Mouse (Mus musculus): ENCODE measurements around the gene Cacna1b. TPM values are rescaled to one million over a fixed set of nuclear protein-coding genes. Genes with fewer than 3 reads are reported as not detected.
A peak's percentile ranks its signal among the peaks of the same experiment; 100 is the strongest.

The Cacna1b gene
- polyA plus RNA-seq, 1 experiment from 2014 or later, result 0.63 TPM

DNA sequence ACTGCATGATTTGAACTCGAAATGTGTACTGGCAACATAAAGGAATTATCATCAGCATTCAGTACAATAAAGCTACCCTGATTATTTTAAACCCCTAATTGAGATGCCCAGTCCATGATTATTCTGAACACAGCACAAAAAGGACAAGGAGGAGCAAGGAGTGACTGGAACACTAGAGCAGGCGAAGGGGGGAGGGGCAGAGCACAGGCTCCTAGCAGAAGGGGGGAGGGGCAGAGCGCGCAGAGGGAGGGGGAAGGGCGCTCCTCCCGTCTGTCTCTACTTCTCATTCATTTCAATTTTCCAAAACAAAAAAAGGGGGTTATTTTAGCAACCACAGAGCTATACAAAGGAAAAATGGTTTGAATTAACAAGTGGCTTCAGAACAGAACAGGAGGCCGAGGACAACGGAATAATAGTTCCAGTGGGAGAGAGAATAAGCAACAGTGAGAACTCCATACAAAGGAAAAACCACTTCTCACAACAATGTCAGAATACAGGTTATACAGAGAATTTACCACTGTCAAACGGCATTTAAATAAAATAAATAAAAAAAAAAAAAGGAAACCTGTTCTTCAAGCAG lies 98.2 kb downstream of the Cacna1b start:
- no peak overlapping the region for H3K9ac ChIP-seq (ENCODE audit: low read length)
- no peak for ATAC-seq (ENCODE audit: insufficient number of reproducible peaks, low FRiP score, low TSS enrichment, low read depth)
- WGBS, result 34% methylated on average over 9 of the region's 9 CpGs
- no peaks in the 10 kb centered on the region for H3K9me3 ChIP-seq (ENCODE audit: control insufficient read depth, low read length)
- no peaks in the 10 kb centered on the region for H3K27me3 ChIP-seq (ENCODE audit: control insufficient read depth, insufficient read depth, low read length)
- no peaks in the 10 kb centered on the region for H3K36me3 ChIP-seq (ENCODE audit: control insufficient read depth, insufficient read depth, low read length)
- H3K27ac ChIP-seq (replicated peaks; ENCODE audit: low read depth, low read length), result no peak overlapping the region
- no peaks in the 10 kb centered on the region for H3K4me1 ChIP-seq (ENCODE audit: control insufficient read depth, insufficient read depth, low read length)
- H3K4me3 ChIP-seq (ENCODE audit: low read depth, low read length), result no peak overlapping the region
- peak; percentile 51 for DNase-seq (ENCODE audit: low spot score)
- no peak overlapping the region for H3K4me2 ChIP-seq (ENCODE audit: low read depth, severe bottlenecking)

DNA sequence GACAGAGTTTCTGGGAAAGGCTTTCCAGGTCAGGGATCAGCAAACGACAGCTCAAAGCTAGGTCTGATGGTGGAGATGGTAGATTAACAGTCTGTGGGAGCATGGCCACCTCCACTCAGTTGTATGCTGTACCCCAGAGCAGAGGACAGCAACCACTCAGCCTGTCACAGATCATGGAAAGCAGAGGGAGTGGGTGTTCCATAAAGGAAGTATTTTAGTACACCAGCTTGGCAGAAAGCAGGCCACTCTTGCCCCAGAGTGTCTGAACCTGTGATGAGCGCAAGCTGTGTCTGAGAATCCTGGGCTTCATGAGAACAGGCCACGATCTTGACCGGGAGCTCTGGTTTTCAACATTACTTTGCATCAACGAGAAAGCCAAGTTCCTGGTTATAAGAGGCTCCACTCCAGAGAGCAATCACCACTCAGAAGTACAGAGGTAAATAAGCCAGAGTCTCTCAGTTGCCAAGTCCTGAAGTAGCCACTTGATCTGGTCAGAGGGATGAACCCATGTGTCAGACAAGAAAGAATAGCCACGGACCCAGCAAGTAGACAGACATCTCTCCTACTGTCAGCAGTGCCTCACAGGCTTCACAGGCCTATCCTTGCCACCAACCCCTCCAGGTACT lies 103.7 kb downstream of the Cacna1b start:
- Histone ChIP-seq H3K9ac (ENCODE audit: low read length) (no peak overlapping the region), H3K4me1 (ENCODE audit: control insufficient read depth, insufficient read depth, low read length) (no peaks in the 10 kb centered on the region), H3K9me3 (ENCODE audit: control insufficient read depth, low read length) (no peaks in the 10 kb centered on the region), H3K36me3 (ENCODE audit: control insufficient read depth, insufficient read depth, low read length) (no peaks in the 10 kb centered on the region), H3K27ac (replicated peaks; ENCODE audit: low read depth, low read length) (no peak overlapping the region), H3K4me3 (ENCODE audit: low read depth, low read length) (no peak overlapping the region), H3K27me3 (ENCODE audit: control insufficient read depth, insufficient read depth, low read length) (no peaks in the 10 kb centered on the region), H3K4me2 (ENCODE audit: low read depth, severe bottlenecking) (no peak overlapping the region)
- 81% methylated on average over 6 of the region's 6 CpGs for WGBS
- no peak for DNase-seq (ENCODE audit: low spot score)
- no peak for ATAC-seq (ENCODE audit: insufficient number of reproducible peaks, low FRiP score, low TSS enrichment, low read depth)

GRCm38 (mm10) chr2:24648503-24648902 lies 114.4 kb downstream of the Cacna1b start:
- H3K27me3 ChIP-seq (ENCODE audit: control insufficient read depth, insufficient read depth, low read length), result no peaks in the 10 kb centered on the region
- peak; percentile 28 for DNase-seq (ENCODE audit: low spot score)
- WGBS, result 50% methylated on average over 6 of the region's 6 CpGs
- no peaks in the 10 kb centered on the region for H3K9me3 ChIP-seq (ENCODE audit: control insufficient read depth, low read length)
- H3K4me3 ChIP-seq (ENCODE audit: low read depth, low read length), result no peak overlapping the region
- H3K36me3 ChIP-seq (ENCODE audit: control insufficient read depth, insufficient read depth, low read length), result no peaks in the 10 kb centered on the region
- H3K4me1 ChIP-seq (ENCODE audit: control insufficient read depth, insufficient read depth, low read length), result peaks cover 2% of the 10 kb centered on the region; the same call in 1 of the 2 replicates
- H3K27ac ChIP-seq (replicated peaks; ENCODE audit: low read depth, low read length), result no peak overlapping the region
- no peak overlapping the region for H3K9ac ChIP-seq (ENCODE audit: low read length)
- no peak overlapping the region for H3K4me2 ChIP-seq (ENCODE audit: low read depth, severe bottlenecking)
- no peak for ATAC-seq (ENCODE audit: insufficient number of reproducible peaks, low FRiP score, low TSS enrichment, low read depth)

DNA sequence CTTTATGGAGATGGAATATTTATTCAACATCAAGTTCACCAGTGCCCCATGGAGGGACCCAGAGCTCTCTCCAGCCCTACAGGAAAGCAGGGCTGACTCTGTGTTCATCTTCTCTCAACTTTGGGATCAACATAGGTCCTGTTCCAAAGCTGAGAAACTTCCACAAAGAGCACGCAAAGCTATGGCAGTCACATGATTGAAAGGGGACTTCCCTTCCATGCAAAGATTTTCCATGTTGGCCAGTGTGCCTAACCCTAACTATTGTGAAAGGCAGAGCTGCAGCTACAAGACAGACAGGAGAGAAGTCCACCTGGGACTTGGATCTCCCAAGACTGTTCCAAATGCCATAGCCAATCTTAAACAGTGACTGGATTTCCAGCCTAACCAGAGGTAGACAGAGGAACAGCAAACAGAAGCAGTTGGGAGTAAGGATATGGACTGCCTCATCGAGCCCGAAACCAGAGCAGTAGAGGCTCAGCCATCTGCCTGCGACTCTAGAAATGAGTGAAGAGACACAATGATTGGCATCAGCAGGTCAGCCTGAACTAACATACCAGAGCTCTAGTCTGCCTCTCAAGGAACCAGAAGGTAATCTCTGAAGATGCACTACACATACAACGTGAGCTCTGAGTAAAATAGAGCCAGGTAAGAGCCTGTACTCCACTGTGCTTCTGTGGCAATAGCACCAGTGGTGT lies 116.4 kb downstream of the Cacna1b start:
- DNase-seq (ENCODE audit: low spot score) (no peak), ATAC-seq (ENCODE audit: insufficient number of reproducible peaks, low FRiP score, low TSS enrichment, low read depth) (no peak)
- 92% methylated on average over 5 of the region's 5 CpGs for WGBS
- Histone ChIP-seq H3K4me1 (ENCODE audit: control insufficient read depth, insufficient read depth, low read length) (peaks cover 2% of the 10 kb centered on the region; the same call in 1 of the 2 replicates), H3K27me3 (ENCODE audit: control insufficient read depth, insufficient read depth, low read length) (no peaks in the 10 kb centered on the region), H3K36me3 (ENCODE audit: control insufficient read depth, insufficient read depth, low read length) (no peaks in the 10 kb centered on the region), H3K4me3 (ENCODE audit: low read depth, low read length) (no peak overlapping the region), H3K9ac (ENCODE audit: low read length) (no peak overlapping the region), H3K9me3 (ENCODE audit: control insufficient read depth, low read length) (no peaks in the 10 kb centered on the region), H3K4me2 (ENCODE audit: low read depth, severe bottlenecking) (no peak overlapping the region), H3K27ac (replicated peaks; ENCODE audit: low read depth, low read length) (no peak overlapping the region)

DNA sequence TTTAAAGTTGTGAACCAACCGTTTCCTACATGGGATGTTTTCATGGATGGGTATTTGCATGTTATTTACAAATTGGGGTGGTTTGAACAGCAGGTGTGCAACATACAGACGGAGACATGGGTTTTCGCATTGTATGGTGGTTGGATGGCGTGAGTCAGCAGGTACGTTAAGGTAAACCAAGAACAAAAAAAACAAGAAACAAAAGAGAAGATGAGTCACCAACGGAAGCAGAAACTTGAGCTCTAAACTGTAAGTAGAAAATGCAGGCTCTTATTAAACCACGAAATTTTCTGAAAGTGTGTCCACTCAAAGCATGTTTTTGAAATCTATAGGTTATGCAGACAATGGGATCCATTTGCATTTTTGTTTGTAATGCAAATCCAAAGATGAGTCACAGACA lies 120.1 kb downstream of the Cacna1b start:
- Histone ChIP-seq H3K36me3 (ENCODE audit: control insufficient read depth, insufficient read depth, low read length) (no peaks in the 10 kb centered on the region), H3K4me1 (ENCODE audit: control insufficient read depth, insufficient read depth, low read length) (no peaks in the 10 kb centered on the region), H3K4me3 (ENCODE audit: low read depth, low read length) (no peak overlapping the region), H3K27ac (replicated peaks; ENCODE audit: low read depth, low read length) (no peak overlapping the region), H3K9ac (ENCODE audit: low read length) (no peak overlapping the region), H3K9me3 (ENCODE audit: control insufficient read depth, low read length) (no peaks in the 10 kb centered on the region), H3K27me3 (ENCODE audit: control insufficient read depth, insufficient read depth, low read length) (no peaks in the 10 kb centered on the region), H3K4me2 (ENCODE audit: low read depth, severe bottlenecking) (no peak overlapping the region)
- WGBS, result 86% methylated on average over 7 of the region's 7 CpGs
- ATAC-seq (ENCODE audit: insufficient number of reproducible peaks, low FRiP score, low TSS enrichment, low read depth) (no peak), DNase-seq (ENCODE audit: low spot score) (no peak)

DNA sequence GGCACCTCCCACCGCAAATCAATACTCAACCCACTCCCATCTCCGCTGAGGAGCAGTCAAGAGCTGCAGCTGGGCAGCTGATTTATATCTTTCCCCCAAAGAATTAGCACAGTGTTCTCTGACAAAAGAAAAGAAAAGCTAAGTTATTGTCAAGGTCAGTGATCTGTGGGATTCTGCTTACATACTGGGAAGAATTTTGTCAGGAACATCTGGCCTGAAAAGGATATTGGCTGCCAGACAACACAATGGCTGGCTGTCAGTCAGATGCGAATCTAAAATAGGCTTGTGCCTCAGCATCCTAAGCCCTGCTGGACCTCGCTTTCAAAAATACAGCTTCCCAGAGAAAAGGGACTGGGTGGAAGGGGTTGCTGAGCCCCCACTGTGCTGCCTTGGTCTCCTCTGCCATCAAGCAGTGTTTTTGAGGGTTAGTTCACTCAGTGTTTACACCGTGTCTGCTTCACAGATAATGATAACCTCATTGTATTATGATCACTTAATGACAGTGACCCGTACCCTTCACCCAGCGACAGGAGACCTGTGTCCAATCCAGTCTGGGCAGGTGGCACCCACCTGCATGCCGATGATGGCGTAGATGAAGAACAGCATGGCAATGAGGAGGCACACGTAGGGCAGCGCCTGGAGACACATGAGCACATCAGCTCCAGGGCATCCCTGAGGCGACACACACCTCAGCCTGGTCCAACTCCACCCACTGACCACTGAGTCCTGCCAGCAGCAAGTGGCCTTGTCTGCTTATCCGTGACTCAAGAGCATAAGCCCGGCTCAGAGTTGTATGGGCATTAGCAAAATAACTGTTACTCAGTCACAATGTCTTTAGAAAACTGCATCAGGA lies 124.6 kb downstream of the Cacna1b start:
- Histone ChIP-seq H3K4me1 (ENCODE audit: control insufficient read depth, insufficient read depth, low read length) (no peaks in the 10 kb centered on the region), H3K4me2 (ENCODE audit: low read depth, severe bottlenecking) (no peak overlapping the region), H3K27ac (replicated peaks; ENCODE audit: low read depth, low read length) (no peak overlapping the region), H3K4me3 (ENCODE audit: low read depth, low read length) (no peak overlapping the region), H3K36me3 (ENCODE audit: control insufficient read depth, insufficient read depth, low read length) (no peaks in the 10 kb centered on the region), H3K9me3 (ENCODE audit: control insufficient read depth, low read length) (no peaks in the 10 kb centered on the region), H3K9ac (ENCODE audit: low read length) (no peak overlapping the region), H3K27me3 (ENCODE audit: control insufficient read depth, insufficient read depth, low read length) (no peaks in the 10 kb centered on the region)
- 83% methylated on average over 14 of the region's 14 CpGs for WGBS
- ATAC-seq (ENCODE audit: insufficient number of reproducible peaks, low FRiP score, low TSS enrichment, low read depth), result no peak
- no peak for DNase-seq (ENCODE audit: low spot score)

- no peaks in the 10 kb centered on the region for H3K36me3 ChIP-seq (ENCODE audit: control insufficient read depth, insufficient read depth, low read length)
- H3K27me3 ChIP-seq (ENCODE audit: control insufficient read depth, insufficient read depth, low read length), result no peaks in the 10 kb centered on the region
- no peaks in the 10 kb centered on the region for H3K4me1 ChIP-seq (ENCODE audit: control insufficient read depth, insufficient read depth, low read length)
- WGBS, result 81% methylated on average over 6 of the region's 6 CpGs
- H3K9ac ChIP-seq (ENCODE audit: low read length), result no peak overlapping the region
- no peaks in the 10 kb centered on the region for H3K9me3 ChIP-seq (ENCODE audit: control insufficient read depth, low read length)
- H3K27ac ChIP-seq (replicated peaks; ENCODE audit: low read depth, low read length), result no peak overlapping the region
- ATAC-seq (ENCODE audit: insufficient number of reproducible peaks, low FRiP score, low TSS enrichment, low read depth) (no peak), DNase-seq (ENCODE audit: low spot score) (no peak)
- H3K4me3 ChIP-seq (ENCODE audit: low read depth, low read length), result no peak overlapping the region
- H3K4me2 ChIP-seq (ENCODE audit: low read depth, severe bottlenecking), result no peak overlapping the region
Measured at GRCm38 (mm10) chr2:24633645-24634044, 129.3 kb downstream of the Cacna1b start.

- 80% methylated on average over 4 of the region's 4 CpGs for WGBS
- Histone ChIP-seq H3K27me3 (ENCODE audit: control insufficient read depth, insufficient read depth, low read length) (no peaks in the 10 kb centered on the region), H3K36me3 (ENCODE audit: control insufficient read depth, insufficient read depth, low read length) (no peaks in the 10 kb centered on the region), H3K9me3 (ENCODE audit: control insufficient read depth, low read length) (no peaks in the 10 kb centered on the region), H3K9ac (ENCODE audit: low read length) (no peak overlapping the region), H3K27ac (replicated peaks; ENCODE audit: low read depth, low read length) (no peak overlapping the region), H3K4me3 (ENCODE audit: low read depth, low read length) (no peak overlapping the region), H3K4me1 (ENCODE audit: control insufficient read depth, insufficient read depth, low read length) (no peaks in the 10 kb centered on the region), H3K4me2 (ENCODE audit: low read depth, severe bottlenecking) (no peak overlapping the region)
- no peak for ATAC-seq (ENCODE audit: insufficient number of reproducible peaks, low FRiP score, low TSS enrichment, low read depth)
- DNase-seq (ENCODE audit: low spot score), result no peak
Measured at GRCm38 (mm10) chr2:24617141-24617540, 145.8 kb downstream of the Cacna1b start.

Measured in limb, embryonic 11.5 days (tissue).